Mouse (Mus musculus): Measurements from ENCODE around the gene Egln1.

Egln1 gene

DNA sequence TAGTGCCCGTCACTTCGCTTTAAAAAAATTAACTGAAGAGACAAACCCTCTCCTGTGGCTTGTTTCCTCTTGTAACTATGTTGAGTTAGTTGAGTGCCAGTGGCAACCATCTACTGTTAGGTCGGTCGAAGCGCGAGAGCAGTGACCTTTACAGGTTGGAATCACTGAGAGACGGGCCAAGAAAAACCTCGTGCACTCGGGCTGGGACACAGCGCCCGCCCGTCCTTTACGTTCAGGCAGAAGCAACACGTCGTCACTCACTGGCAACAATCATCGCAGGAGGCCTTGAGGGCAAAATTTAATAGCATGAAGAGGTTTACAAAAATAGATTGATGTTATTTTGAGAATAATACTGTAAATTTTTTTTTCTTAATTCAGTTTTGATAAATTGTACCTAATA, 39.2 kb downstream of the Egln1 start:
- no peak for DNase-seq (ENCODE audit: low spot score)

- DNase-seq (ENCODE audit: low spot score), result no peak
Observed at GRCm38 (mm10) chr8:124905482-124905881, 43.6 kb downstream of the Egln1 start.

GRCm38 (mm10) chr8:124903198-124903597, 45.9 kb downstream of the Egln1 start:
- DNase-seq (ENCODE audit: low spot score), result no peak

- DNase-seq (ENCODE audit: low spot score), result no peak
Observed at GRCm38 (mm10) chr8:124898251-124898905, 50.7 kb downstream of the Egln1 start.

- DNase-seq (ENCODE audit: low spot score), result peak; percentile 91
Observed at GRCm38 (mm10) chr8:124897386-124898250, 51.5 kb downstream of the Egln1 start, which contains the start of the genes Exoc8 and Sprtn. Exoc8 (minus strand) TSS chr8:124897705. Sprtn (plus strand) TSS chr8:124897886.

GRCm38 (mm10) chr8:124896632-124897385, 52.3 kb downstream of the Egln1 start:
- peak; percentile 46 for DNase-seq (ENCODE audit: low spot score)

DNA sequence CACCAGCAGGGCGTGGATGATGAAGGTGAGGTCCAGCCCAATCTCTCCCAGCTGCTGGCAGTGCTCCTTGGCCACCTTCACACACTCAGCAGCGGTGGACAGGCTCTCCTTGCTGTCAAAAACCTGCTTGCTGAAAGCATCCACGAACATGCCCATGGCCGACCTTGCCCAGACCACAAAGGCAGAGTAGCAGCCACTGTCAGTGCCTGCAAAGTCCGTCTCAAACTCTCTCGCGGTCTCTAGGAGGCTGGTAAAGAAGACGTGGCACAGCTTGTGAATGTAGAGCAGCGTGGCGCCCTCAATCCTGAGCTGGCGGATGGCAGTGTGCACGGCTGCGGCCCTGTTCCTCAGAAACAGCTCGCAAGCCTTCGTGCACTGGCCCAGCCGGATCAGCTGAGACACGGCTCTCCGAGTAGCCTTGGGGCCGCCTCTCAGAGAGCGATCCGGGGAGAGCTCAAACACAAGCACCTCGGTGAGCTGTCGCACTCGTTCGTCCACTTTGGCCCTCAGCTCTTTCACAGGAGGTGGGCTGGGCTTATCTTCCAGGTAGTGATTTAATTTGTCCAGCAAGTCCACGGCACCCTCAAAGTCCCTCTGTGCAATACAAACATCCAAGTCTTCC, 53.0 kb downstream of the Egln1 start:
- DNase-seq (ENCODE audit: low spot score), result no peak

DNA sequence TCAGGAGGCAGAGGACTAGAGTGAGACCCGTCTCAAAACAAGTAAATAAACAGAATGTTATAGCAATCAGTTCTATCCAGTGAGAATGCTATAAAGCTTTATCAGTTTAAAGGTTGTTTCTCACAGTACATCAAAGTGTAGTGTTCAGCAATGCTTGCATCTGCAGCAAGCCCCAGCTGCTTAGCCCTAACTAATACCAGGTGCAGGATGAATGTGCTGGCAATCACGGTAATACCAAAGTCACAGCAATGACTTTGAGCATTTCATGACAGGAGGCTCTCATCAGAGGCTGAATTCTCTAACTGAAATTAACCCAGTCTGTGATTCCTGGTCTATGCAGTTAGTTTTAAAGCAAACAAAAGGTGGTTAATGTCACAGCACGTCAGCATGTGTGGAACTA, 56.5 kb downstream of the Egln1 start:
- DNase-seq (ENCODE audit: low spot score), result no peak

DNA sequence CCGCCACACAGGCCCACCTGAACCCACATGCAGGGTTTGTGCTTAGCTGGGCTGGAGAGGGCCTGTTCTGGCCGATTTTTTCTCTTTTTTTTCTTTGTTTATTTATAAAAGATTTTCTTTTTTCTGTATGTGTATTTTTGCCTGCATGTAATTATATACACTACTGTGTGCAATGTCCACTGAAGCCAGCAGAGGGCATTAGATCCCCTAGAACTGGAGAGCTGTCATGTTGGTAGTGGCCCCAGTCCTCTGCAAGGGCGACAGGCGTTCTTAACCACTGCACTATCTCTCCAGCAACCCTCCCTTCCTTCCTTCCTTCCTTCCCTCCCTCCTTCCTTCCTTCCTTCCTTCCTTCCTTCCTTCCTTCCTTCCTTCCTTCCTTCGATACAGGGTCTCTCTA, 60.7 kb downstream of the Egln1 start:
- no peak for DNase-seq (ENCODE audit: low spot score)

DNA sequence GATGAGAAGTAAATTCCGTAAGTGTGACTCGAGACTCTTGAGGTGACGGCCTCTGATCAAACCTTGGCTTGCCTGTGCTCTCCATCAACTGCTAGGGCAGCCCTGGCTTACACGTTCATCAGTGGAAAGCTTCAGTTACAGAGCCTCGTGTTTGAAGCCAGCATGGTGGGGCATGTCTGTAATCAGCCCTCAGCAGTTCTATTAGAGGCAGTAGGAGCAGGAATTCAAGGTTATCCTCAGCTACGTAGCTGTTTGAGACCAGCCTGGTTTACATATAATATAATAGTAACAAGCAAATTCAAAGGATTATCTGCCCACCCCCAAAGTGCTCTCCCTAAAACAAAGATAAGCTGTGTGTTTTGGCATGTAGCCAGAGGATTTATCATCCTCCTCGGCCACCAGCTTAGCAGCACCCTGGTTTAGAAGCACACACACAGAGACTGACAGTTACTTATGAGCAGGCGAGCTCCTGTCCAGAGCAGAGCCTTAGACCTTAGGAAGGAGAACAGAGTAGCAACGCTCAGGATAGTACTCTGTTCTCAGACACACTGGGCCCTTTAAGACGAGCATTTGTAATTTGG, 70.1 kb downstream of the Egln1 start:
- no peak for DNase-seq (ENCODE audit: low spot score)

DNA sequence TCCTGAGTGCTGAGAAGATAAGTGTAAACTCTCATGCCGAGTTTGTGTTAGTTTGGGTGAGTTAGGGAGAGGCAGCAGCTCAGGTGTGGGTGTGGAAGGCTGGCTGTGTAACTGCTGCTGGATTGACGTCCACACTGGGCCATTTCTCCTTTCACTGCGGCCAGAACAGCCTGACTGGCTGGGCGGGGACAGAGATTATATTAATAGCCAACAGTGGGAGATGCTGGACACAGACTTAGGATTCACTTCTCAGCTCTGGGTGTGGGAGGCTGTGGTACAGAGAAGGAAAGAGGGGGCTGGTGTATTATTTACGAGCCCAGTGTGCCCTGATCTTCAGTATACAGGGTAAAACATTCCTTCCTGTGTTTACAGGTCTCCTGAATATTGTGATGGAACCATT, 71.0 kb downstream of the Egln1 start:
- DNase-seq (ENCODE audit: low spot score), result no peak

GRCm38 (mm10) chr8:124872690-124873089, 76.4 kb downstream of the Egln1 start:
- DNase-seq (ENCODE audit: low spot score), result no peak

- DNase-seq (ENCODE audit: low spot score), result no peak
Observed at GRCm38 (mm10) chr8:124872081-124872480, 77.0 kb downstream of the Egln1 start.

DNA sequence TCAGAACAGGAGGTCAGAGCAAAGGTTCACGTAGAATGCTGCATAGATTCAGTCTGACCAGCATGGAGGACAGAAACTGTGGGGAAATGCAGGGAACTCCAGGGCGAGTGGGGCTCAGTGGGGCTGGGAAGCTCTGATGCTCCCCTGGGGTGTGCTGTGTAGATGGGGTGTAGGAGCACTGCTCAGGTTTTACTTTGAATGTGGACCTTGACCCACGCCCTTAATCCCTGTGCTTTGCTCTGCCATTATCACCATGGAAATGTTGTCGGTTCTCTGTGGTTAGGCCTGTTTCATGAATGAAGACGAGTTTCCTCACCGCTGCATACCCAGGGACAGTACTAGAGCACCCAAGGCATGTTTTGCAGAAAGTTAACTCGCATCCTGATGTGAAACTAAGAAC, 77.7 kb downstream of the Egln1 start:
- DNase-seq (ENCODE audit: low spot score), result no peak

- DNase-seq (ENCODE audit: low spot score), result no peak
Observed at GRCm38 (mm10) chr8:124869708-124870107, 79.4 kb downstream of the Egln1 start.

DNA sequence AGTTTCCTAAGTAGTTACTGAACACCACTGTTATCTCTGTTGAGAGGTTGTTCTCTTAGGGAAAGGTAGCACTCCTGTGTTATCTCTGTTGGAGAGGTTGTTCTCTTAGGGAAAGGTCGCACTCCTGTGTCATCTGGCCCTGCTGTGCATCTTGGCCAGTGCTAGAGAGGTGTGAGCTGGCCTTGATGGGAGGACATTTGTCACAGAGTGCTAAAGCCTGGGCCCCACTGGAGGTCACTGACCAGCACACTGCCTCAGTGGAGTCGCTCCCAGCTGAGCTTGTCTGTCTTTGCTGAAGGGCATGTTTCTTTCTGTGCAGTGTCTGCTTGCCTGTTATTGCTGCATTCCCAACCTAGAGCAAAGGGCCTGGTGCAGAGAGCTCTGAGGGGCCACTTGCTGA, 82.0 kb downstream of the Egln1 start:
- DNase-seq (ENCODE audit: low spot score), result no peak

GRCm38 (mm10) chr8:124866669-124867068, 82.5 kb downstream of the Egln1 start:
- no peak for DNase-seq (ENCODE audit: low spot score)

- DNase-seq (ENCODE audit: low spot score), result no peak
Observed at GRCm38 (mm10) chr8:124863729-124864128, 85.4 kb downstream of the Egln1 start.

DNA sequence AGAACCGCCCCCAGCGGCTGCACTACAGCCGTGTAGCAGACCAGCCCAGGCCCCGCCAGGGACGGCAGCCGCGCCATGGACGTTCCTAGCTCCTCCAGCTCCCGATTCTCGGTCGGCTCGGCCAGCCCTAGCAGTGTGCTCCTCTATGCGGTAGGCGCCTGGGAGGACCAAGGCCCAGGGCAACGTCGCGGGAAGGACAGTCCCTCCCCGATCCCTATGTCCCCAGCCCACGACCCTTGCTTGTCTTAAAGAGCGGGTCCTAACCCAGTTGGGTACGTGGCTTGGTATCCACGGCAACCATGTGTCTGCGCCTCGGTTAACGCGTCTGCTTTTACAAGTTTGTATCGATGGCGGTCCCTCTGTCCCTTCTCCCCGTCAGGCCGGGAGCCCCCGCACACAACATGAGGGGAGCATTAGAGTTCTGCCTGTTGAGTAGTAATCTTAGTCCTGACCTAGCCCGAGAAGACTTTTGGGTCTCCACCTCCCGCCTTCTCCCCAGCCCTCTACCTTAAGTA, 85.9 kb downstream of the Egln1 start:
- DNase-seq (ENCODE audit: low spot score), result no peak

DNA sequence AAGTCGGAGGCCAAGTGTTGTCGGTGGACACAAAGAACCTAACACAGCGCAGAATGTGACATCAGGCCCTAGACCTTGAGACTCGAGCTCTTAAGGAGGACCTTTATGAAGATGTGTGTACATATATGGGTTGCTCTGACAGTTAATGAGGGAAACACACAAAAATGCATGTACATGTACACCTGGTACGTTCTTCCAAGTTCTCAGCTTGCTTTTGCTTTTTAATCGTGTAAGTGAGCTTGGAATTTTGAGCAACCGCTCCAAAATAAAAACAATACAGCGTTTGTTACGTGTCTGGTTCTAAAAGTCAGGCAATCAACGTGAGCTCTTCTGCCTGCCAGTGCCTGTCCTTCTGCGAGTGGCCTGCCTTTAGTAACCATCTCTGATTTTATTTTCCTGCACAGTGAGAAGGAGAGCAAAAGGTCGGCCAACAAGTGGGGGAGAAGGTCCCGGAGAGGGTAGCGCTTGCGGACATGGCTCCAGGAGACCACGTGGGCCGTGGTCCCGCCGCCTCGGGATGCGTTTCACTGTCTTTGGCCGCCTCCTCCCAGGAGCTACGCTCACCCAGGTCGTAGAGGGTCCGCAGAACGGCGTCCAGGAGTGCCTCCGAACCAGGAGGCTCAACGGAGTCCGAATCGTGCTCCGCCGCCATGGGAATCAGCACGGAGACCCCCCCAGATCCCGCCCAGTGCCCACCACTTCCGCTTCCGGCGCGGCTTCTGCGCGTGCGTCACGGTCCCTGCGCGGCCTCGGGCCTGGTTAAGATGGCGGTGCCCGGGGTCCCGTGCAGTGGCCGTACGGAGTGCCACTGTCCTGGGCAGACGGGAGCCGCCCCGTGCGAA, 86.6 kb downstream of the Egln1 start, which contains the start of the genes Gnpat and 2810004N23Rik:
Gene Gnpat (plus strand): TSS at position 713 of the 842 bp plus-strand sequence.
Gene 2810004N23Rik (minus strand): TSS at position 800 of the 842 bp plus-strand sequence.
- DNase-seq (ENCODE audit: low spot score), result peak; percentile 83
